Mouse (Mus musculus): ENCODE measurements around the gene D16Ertd472e. TPM values are rescaled to one million over a fixed set of nuclear protein-coding genes. Genes with fewer than 3 reads are reported as not detected.
"Not testable (repeated sequence)": the region's sequence is repeated elsewhere in the genome, so short reads cannot be mapped to it uniquely, and the experiment has no call there.

D16Ertd472e gene
- polyA plus RNA-seq, 1 experiment from 2014 or later = 17.2 TPM

DNA sequence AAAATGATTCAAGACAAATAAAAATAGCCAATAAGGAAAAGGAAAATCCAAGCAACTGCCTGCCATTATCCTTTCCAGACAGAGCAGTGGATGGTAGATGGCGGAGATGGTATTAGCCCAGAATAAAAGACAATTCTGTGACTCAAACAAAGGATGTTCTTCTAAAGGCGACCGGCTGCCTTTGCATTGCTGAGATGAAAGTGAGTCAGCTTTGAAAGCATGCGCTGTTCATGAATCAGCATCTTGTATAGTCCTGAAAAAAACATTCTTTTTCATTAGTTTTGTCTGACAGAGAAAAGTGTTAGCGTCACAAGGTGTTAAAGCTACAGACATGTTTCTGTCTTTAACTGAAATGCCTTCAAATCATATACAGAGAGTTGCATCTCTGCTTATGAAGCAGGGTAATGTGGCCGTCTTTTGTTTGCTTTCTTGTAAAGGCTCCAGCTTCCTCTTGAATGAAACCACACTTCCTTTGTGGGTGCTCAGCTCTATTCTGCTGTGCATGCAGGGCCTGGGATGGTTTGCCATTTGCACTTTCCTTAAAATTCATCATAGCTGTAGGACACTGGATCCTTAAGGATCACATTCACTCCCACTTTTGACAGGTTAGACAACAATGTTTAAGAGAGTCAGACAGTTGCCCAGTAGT is 44.4 kb downstream of the D16Ertd472e start:
- ATAC-seq (ENCODE audit: borderline replicate concordance, extremely low read depth, low FRiP score, low TSS enrichment) = no peak
- H3K27me3 ChIP-seq = no peaks in the 10 kb centered on the region
- WGBS = 63% methylated on average over 6 of the region's 6 CpGs
- no peak overlapping the region for H3K4me3 ChIP-seq
- no peaks in the 10 kb centered on the region for H3K4me1 ChIP-seq
- no peaks in the 10 kb centered on the region for H3K9me3 ChIP-seq
- no peak overlapping the region for H3K27ac ChIP-seq
- no peak overlapping the region for H3K4me2 ChIP-seq
- H3K9ac ChIP-seq = no peak overlapping the region
- H3K36me3 ChIP-seq = no peaks in the 10 kb centered on the region

DNA sequence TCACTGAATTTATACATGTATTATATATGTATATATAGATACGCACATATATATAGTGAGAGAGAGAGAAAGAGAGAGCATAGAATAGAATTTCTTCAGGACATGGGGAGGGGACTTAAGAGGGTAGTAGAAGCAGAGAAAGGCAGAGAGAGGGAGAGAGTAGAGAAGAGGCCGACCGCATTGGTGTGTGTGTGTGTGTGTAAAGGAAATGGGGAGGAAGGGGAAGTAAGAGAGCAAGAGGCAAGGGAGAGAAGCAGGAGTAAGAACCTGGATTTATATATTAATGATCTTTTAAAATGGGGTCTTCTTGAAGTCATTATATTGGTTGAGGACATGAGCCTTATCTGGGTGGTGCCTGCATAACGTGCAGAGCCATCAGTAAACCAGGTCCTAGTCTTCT is 53.5 kb downstream of the D16Ertd472e start:
- Histone ChIP-seq H3K9me3 (no peaks in the 10 kb centered on the region), H3K4me2 (no peak overlapping the region), H3K9ac (no peak overlapping the region), H3K27ac (no peak overlapping the region), H3K27me3 (no peaks in the 10 kb centered on the region), H3K36me3 (no peaks in the 10 kb centered on the region), H3K4me1 (no peaks in the 10 kb centered on the region), H3K4me3 (no peak overlapping the region)
- 86% methylated on average over 4 of the region's 4 CpGs for WGBS
- ATAC-seq (ENCODE audit: borderline replicate concordance, extremely low read depth, low FRiP score, low TSS enrichment) = no peak

DNA sequence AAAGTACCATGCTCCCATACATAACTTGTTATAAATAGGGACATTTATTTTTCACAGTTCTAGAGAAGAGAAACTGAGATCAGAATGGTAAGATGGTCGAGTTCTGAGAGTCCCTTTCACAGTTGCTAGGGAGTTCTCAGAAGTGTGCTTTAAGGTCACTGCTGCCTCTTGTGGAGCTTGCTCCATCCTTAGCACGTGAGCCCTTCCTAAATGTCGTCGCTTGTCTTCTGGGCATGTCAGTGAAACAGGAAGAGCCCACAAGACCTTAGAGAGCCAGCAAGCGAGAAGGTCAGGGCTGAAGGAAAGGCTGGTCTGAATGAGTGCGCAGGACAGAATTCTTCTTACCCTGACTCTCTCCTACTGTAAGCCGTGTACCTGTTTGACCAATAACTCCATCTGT is 57.8 kb downstream of the D16Ertd472e start:
- no peaks in the 10 kb centered on the region for H3K36me3 ChIP-seq
- H3K4me3 ChIP-seq = no peak overlapping the region
- H3K9me3 ChIP-seq = no peaks in the 10 kb centered on the region
- H3K4me1 ChIP-seq = no peaks in the 10 kb centered on the region
- WGBS = 53% methylated on average over 7 of the region's 7 CpGs
- H3K9ac ChIP-seq = no peak overlapping the region
- ATAC-seq (ENCODE audit: borderline replicate concordance, extremely low read depth, low FRiP score, low TSS enrichment) = no peak
- H3K27me3 ChIP-seq = no peaks in the 10 kb centered on the region
- H3K27ac ChIP-seq = no peak overlapping the region
- no peak overlapping the region for H3K4me2 ChIP-seq

DNA sequence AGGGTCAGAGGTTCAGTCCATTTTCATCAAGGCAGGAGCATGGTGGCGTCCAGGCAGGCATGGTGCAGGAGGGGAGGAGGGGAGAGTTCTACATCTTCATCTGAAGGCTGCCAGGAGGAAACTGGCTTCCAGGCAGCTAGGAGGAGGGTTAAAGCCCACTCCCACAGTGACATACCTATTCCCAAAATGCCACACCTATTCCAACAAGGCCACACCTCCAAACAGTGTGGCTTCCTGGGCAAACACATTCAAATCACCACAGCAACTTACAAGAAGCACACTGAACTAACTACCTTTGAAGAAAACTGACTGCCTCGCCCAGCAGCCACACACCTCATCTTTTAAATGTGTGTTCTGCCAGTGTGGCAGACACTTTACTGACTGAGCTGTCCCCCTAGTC is 59.3 kb downstream of the D16Ertd472e start:
- no peak overlapping the region for H3K4me2 ChIP-seq
- ATAC-seq (ENCODE audit: borderline replicate concordance, extremely low read depth, low FRiP score, low TSS enrichment) = no peak
- H3K4me3 ChIP-seq = no peak overlapping the region
- no peak overlapping the region for H3K27ac ChIP-seq
- H3K9me3 ChIP-seq = no peaks in the 10 kb centered on the region
- H3K36me3 ChIP-seq = no peaks in the 10 kb centered on the region
- H3K9ac ChIP-seq = no peak overlapping the region
- 79% methylated on average over 2 of the region's 2 CpGs for WGBS
- H3K4me1 ChIP-seq = no peaks in the 10 kb centered on the region
- H3K27me3 ChIP-seq = no peaks in the 10 kb centered on the region

DNA sequence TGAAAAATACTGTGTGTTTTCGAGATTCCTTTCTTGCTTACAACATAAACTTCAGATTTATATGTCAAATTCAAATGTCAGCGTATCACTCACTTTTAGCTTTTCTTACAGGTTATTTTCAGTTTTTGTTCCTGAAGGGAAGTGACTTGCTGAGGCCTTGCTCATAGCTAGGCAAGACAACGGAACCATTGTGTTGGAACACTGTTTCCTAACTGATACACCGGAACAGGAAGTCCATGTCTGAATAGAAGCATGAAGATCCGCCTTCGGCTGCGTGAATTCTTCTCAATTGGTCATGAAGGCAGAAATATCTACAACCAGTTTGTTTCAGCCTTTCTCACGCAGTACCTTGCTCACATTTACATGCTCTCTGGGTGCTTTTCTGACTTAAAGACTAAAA is 65.0 kb downstream of the D16Ertd472e start:
- Histone ChIP-seq H3K4me1 (no peaks in the 10 kb centered on the region), H3K9ac (no peak overlapping the region), H3K4me3 (no peak overlapping the region), H3K27me3 (no peaks in the 10 kb centered on the region), H3K9me3 (no peaks in the 10 kb centered on the region), H3K36me3 (no peaks in the 10 kb centered on the region), H3K27ac (no peak overlapping the region), H3K4me2 (no peak overlapping the region)
- no peak for ATAC-seq (ENCODE audit: borderline replicate concordance, extremely low read depth, low FRiP score, low TSS enrichment)
- 82% methylated on average over 8 of the region's 8 CpGs for WGBS

DNA sequence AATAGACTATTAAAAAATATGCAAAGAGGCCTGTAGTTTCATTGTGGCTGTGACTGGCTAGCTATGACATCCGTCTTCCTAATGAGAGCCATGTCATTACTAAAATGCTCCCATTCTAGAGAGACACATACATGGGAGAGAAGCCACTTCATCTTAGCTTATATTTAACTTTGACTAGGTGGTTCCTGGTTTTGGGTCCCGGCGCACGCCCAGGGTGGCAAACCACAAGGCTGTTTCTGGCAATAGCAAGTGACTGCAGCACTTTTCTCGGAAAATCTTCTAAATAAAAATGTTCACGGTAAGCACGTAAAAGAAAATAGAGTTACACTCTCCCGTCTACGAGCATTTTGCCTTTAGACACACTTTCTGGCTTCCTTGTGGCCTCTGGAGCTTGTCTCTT is 74.0 kb downstream of the D16Ertd472e start:
- Histone ChIP-seq H3K9ac (no peak overlapping the region), H3K27me3 (no peaks in the 10 kb centered on the region), H3K36me3 (no peaks in the 10 kb centered on the region), H3K4me3 (no peak overlapping the region), H3K4me2 (no peak overlapping the region), H3K27ac (no peak overlapping the region), H3K9me3 (no peaks in the 10 kb centered on the region), H3K4me1 (no peaks in the 10 kb centered on the region)
- ATAC-seq (ENCODE audit: borderline replicate concordance, extremely low read depth, low FRiP score, low TSS enrichment) = no peak
- 89% methylated on average over 9 of the region's 9 CpGs for WGBS

DNA sequence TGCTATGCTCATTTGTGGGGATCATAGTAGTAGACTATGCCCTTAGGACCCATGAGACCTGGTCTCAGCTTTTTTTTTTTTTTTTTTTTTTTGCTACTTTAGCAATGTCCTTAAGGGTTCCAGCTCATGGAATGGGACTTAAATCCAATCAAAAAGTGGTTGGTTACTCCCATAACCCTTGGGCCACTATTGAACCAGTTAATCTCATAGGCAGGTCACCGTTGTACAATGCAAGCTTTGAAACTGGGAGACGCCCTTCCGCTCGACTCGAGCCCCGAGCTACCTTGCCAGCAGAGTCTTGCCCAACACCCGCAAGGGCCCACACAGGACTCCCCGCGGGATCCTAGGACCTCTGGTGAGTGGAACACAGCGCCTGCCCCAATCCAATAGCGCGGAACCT is 83.8 kb downstream of the D16Ertd472e start:
- not testable (repeated sequence) for ATAC-seq (ENCODE audit: borderline replicate concordance, extremely low read depth, low FRiP score, low TSS enrichment); H3K4me2 ChIP-seq; H3K4me3 ChIP-seq; H3K27me3 ChIP-seq; H3K9ac ChIP-seq; H3K9me3 ChIP-seq; H3K36me3 ChIP-seq; H3K4me1 ChIP-seq; H3K27ac ChIP-seq
- 92% methylated on average over 12 of the region's 12 CpGs for WGBS

DNA sequence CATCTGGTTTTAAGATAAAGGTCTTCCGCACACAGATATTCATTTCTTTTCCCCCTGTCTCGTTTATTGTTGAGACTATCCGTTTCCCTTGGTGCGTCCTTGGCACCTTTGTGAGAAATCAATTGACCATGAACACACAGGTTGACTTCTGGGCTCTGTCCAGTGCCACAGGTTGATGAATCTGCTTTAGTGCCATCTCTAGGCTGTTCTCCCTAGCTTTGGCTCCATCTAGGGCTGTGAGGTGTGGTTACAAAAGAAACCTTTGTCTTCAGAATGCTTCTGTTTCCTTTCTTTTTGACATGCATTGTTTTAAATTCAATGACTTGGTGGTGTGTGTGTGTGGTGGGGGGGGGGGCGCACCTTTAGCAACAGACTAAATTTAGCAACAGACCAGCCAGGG is 85.7 kb downstream of the D16Ertd472e start:
- Histone ChIP-seq H3K27ac (peak overlapping the region; percentile 48; the same call in 1 of the 2 replicates), H3K9me3 (no peaks in the 10 kb centered on the region), H3K4me2 (peak overlapping the region; percentile 48; the same call in 1 of the 2 replicates), H3K4me3 (no peak overlapping the region), H3K36me3 (no peaks in the 10 kb centered on the region), H3K9ac (no peak overlapping the region), H3K27me3 (no peaks in the 10 kb centered on the region), H3K4me1 (no peaks in the 10 kb centered on the region)
- WGBS = 62% methylated on average over 5 of the region's 5 CpGs
- ATAC-seq (ENCODE audit: borderline replicate concordance, extremely low read depth, low FRiP score, low TSS enrichment) = no peak

Other genes with a start within 250 kb of the D16Ertd472e start
- 66.0 and 67.0 TPM in 2 replicates for gene Btg3, start 199.5 kb downstream of the D16Ertd472e start, polyA plus RNA-seq (2015; fragmentation: Nextera tagmentation; extraction: Ambion mirVana)